Comparison of ENCODE assay signal across 8 mouse cellular contexts in genomic region chr13:108214081-108214484, GRCm38 (mm10). TPM values are rescaled to one million over a fixed set of nuclear protein-coding genes. Genes with fewer than 3 reads are reported as not detected.
A peak's percentile ranks its signal among the peaks of the same experiment; 100 is the strongest.
DNase-seq lines count a peak whose midpoint lies in the region; ATAC-seq and TF ChIP-seq lines count a peak whose summit lies in the region.

Elovl7 (plus strand) TSS chr13:108214404.

- H3K27ac ChIP-seq in gastrocnemius, adult 2 months, result peak within 1 kb of the TSS; percentile 53; the same call in 1 of the 2 replicates

- no peaks in the 10 kb centered on the region for H3K9me3 ChIP-seq in megakaryocyte, embryonic 14.5 days

- peak within 1 kb of the TSS; percentile 81 for H3K4me3 ChIP-seq in gastrocnemius, adult 2 months
- H3K4me3 ChIP-seq in megakaryocyte, embryonic 14.5 days (replicated peaks), result peak within 1 kb of the TSS; percentile 98

- peak; percentile 91 for ATAC-seq in activated CD4-positive, CD25-positive, alpha-beta regulatory T cell, adult 4 months
- peak; percentile 86 for ATAC-seq in inflammation-experienced regulatory T-cells, adult 6 months

- peaks cover 60% of the 10 kb centered on the region for H3K4me1 ChIP-seq in megakaryocyte, embryonic 14.5 days

- no peaks in the 10 kb centered on the region for H3K27me3 ChIP-seq in megakaryocyte, embryonic 14.5 days (replicated peaks)

- H3K36me3 ChIP-seq in megakaryocyte, embryonic 14.5 days (replicated peaks; ENCODE audit: low read length), result peaks cover 2% of the 10 kb centered on the region

- intact Hi-C loops in gastrocnemius, adult 2 months (cut with DNase I), result loop anchor here (2.0 kb wide), 1 partner anchor 115 kb away; no protein-coding TSS in a partner anchor
- intact Hi-C loops in left cerebral cortex, postnatal 10 days (cut with DNase I), result loop anchor here (5.0 kb wide), 1 partner anchor 103 kb away; the partner anchor contains the start of gene Depdc1b

- peak; percentile 75 to 86 for DNase-seq in cerebellum, postnatal 36 days
- peak; percentile 81 for DNase-seq in gastrocnemius, adult 2 months
- DNase-seq in left cerebral cortex, postnatal 10 days (ENCODE audit: extremely low spot score in 1 of 2, low spot score in 2 of 2), result peak; percentile 44 to 87
- peak; percentile 84 for DNase-seq in right cerebral cortex, postnatal 25 days
- DNase-seq in urinary bladder, postnatal 36 days (ENCODE audit: low spot score in 2 of 2), result peak; percentile 80 to 83

- TF ChIP-seq CTCF in gastrocnemius, adult 2 months (IDR thresholded peaks at IDR 0.05), result peak; percentile 54

RNA-seq across cellular contexts. Expression of gene Elovl7, which starts in this region (rescaled TPM):
- polyA plus RNA-seq in activated CD4-positive, CD25-positive, alpha-beta regulatory T cell, adult 4 months (2017; shearing (Covaris generic)), result under 1 TPM in 1 of 2 experiments, not detected in 1; 0.15 TPM
- total RNA-seq in gastrocnemius, adult 2 months (2021), result under 1 TPM; 0.08 to 0.18 TPM
- under 1 TPM; 0.28 to 0.87 (median 0.37) TPM for polyA plus RNA-seq in inflammation-experienced regulatory T-cells, adult 6 months (2017; shearing (Covaris generic))
- 1 to 10 TPM; 4.6 to 5.9 TPM for total RNA-seq in left cerebral cortex, postnatal 10 days (2021)
- 2.0 TPM in 1 of 2 replicates, not detected in the other for polyA plus RNA-seq in megakaryocyte, embryonic 14.5 days (2012; ENCODE audit: insufficient read depth, low replicate concordance)

Comparison
In these comparisons a context has a peak if more than half of its experiments do, and no peak if none do; other contexts are left out.
1. Peak in every context shown above with its lines: DNase-seq, ATAC-seq, H3K4me3 ChIP-seq and H3K27ac ChIP-seq.
2. RNA of gene Elovl7 (total RNA-seq): 4.6 to 5.9 TPM in left cerebral cortex, postnatal 10 days; 0.08 to 0.18 TPM in gastrocnemius, adult 2 months; every median in the first group is over 4 times any median in the second.
3. Peak in ATAC-seq in activated CD4-positive, CD25-positive, alpha-beta regulatory T cell, adult 4 months; RNA of the gene not detected or under 1 TPM.
4. Peak in DNase-seq, H3K4me3 ChIP-seq and H3K27ac ChIP-seq in gastrocnemius, adult 2 months; RNA of the gene not detected or under 1 TPM.
5. Peak in ATAC-seq in inflammation-experienced regulatory T-cells, adult 6 months; RNA of the gene not detected or under 1 TPM.